Mouse (Mus musculus): ENCODE measurements around the gene Clec2d.

DNA sequence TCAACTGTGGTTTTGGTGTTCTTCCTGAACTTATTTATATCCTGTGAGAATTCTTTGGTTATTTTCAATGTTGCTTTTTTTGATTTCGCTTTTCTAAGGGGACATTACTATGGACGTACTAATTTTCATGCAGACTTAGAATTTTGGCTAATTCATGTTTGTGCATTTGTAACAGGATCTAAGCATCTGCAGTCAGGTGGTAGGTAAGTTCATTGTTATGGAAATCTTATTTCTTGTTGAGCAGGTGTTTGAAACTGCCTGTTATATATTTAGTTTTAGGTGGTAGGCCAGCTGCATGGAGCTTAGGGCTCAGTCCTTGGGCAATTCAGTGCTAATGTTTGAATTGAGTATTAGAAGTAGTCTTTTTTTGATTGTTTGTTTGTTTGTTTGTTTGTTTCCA is 13.0 kb downstream of the Clec2d start:
- TF ChIP-seq CTCF (IDR thresholded peaks at IDR 0.05; ENCODE audit: low read depth) (no peak), EP300 (IDR thresholded peaks at IDR 0.05; ENCODE audit: low read depth) (no peak)

All from heart, postnatal 0 days (tissue).